Mouse (Mus musculus) layer of hippocampus, adult 2 months (tissue): Measurements from ENCODE around the gene Selenof. TPM values are rescaled to one million over a fixed set of nuclear protein-coding genes. Genes with fewer than 3 reads are reported as not detected.
A peak's percentile ranks its signal among the peaks of the same experiment; 100 is the strongest.

Source experiments
- DNase-seq, 2 experiments: peaks; one replicate each; pipeline ENCODE4 v3.0.0; 2022; ENCODE audit warnings: low spot score in 2 of 2
- H3K27ac ChIP-seq: fragments of 200-600 bp; 2 replicates; pipeline ENCODE4 v1.8.1; 2022
- H3K4me3 ChIP-seq: fragments of 200-600 bp; 2 replicates; pipeline ENCODE4 v1.8.1; 2022; ENCODE audit warnings: mild to moderate bottlenecking
- CTCF ChIP-seq: fragments of 200-600 bp; conservative IDR thresholded peaks from 2 replicates; pipeline ENCODE4 v1.8.1; 2022; ENCODE audit warnings: antibody characterized with exemption, mild to moderate bottlenecking, moderate library complexity
- long read RNA-seq, 2 experiments: library from polyadenylated mRNA; stranded (forward); transcript quantifications; one replicate each; pipeline ENCODE4 v2.0.0; 2021; ENCODE audit warnings: borderline mapping rate in 2 of 2
- total RNA-seq, 2 experiments: library from RNA; stranded (reverse); gene quantifications; 2 replicates each; pipeline ENCODE4 v1.2.3; 2021

Gene Selenof
- total RNA-seq, result 100 to 1,000 TPM; 228 to 231 TPM
- long read RNA-seq, experiment 1, transcript Selenof-201 (5 exons, 1,514 nt), result major isoform, 61 of 61 reads
- long read RNA-seq, experiment 1, partial matches to known transcripts, result 0 of 61 reads
- long read RNA-seq, experiment 1, other reads (novel, unspliced or antisense), result 0 of 61 reads
- long read RNA-seq, experiment 2, transcript Selenof-201 (5 exons, 1,514 nt), result major isoform, 89 of 96 reads
- long read RNA-seq, experiment 2, partial matches to known transcripts, result 2 of 96 reads
- long read RNA-seq, experiment 2, other reads (novel, unspliced or antisense), result 5 of 96 reads

DNA sequence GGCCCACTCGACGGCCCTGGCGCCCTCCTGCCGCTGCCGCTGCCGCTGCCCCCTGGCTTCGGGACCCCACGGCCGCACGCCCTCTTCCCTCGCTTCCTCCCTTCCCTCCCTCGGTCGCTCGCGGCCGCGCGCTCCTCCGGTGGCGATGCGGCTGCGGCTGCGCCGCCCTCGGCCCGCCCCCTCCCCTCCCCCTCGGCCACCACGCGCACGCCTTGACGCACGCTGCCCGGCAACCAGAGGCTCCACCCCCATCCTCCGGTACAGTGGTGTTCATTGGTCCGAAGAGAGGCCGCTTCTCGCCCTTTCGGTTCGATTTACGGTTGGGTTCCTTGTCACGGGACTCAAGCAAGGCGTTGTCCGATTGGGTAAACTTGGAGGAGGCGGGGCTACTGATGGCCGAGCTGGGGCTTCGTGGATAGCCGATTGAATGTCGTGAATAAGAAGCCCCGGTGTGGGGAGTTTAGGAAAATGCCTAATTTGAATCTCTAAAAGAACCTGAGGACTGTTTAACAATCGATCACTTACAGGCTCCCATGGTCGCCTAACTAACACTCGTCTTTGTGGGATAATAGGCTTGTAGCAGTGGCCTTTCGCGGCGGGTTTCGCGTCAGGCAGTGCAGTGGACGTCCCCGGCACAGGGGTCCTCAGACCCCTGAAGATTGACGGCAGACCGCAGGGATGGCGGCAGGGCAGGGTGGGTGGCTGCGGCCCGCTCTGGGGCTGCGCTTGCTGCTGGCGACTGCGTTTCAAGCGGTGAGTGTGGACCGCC is at the start of gene Selenof, which contains the start of gene Hs2st1:
TSS of gene Selenof (plus strand) at position 258 of the 769 bp plus-strand sequence.
TSS of gene Hs2st1 (minus strand) at position 135 of the 769 bp plus-strand sequence.
- peak; percentile 95 to 99 for DNase-seq
- peak within 1 kb of the TSS; percentile 80 for H3K4me3 ChIP-seq
- peak within 1 kb of the TSS; percentile 100 for H3K27ac ChIP-seq
- 0 out of 2 replicates have a peak, but pooled peaks have one; percentile 19 for TF ChIP-seq CTCF

DNA sequence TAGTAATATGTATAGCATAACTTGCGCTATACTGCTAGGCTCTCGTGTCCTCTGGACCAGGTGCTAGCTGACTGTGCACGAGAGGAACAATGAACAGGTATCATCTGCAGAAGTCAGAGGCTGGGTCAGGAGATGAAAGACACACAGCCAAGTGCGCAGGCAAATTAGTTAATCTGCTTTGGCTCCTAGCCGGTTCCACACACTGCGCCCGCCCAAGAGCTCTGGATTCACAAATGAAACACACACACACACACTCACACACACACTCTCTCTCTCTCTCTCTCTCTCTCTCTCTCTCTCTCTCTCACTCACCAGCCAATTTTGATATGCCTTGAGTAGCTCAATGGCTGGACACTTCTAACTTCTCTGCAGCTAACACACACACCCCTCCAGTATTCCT is 42.2 kb upstream of the Selenof start:
- DNase-seq, result no peak
- Histone ChIP-seq H3K4me3 (no peak overlapping the region), H3K27ac (no peak overlapping the region)
- TF ChIP-seq CTCF, result no peak

DNA sequence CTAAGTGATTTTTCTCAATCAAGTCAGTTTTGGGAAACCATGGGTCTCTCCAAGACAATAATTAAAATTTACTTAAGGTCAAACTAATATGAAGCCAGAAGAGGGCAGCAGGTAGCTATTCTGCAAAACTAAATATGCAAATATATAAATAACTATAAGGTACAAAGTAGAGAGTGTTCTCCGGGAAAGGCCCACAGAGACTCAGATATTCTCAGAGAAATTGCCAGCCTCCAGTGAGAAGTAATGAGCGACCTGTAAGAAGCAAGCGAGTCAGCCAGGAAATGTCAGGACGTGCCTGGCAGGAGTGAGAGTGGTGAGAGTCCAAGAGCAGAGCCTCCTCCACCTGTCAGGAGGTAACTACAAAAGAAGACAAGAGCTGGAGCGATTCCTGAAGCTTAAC is 39.1 kb upstream of the Selenof start:
- peak; percentile 71 for TF ChIP-seq CTCF
- DNase-seq, result no peak
- Histone ChIP-seq H3K4me3 (no peak overlapping the region), H3K27ac (no peak overlapping the region; the same call in 1 of the 2 replicates)

DNA sequence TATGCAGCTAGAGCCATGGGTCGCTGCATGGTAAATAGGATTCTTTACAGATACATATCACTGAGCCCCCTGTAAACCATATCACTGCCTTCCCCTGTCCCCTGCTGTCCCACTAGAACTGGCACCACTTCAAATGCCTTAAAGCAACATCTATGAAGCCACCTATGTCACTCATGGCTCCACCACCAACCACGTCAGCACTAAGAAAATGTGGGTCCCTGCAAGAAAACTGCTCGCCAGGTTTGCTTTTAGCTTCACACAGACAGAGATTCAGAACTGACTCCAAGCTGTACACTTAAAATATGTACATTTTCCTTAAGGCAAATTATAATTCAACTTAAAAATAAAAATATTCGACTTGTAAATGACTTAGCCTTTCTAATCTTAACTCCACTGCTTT is 35.0 kb upstream of the Selenof start:
- H3K27ac ChIP-seq, result no peak overlapping the region
- no peak for TF ChIP-seq CTCF
- no peak overlapping the region for H3K4me3 ChIP-seq
- DNase-seq, result no peak

DNA sequence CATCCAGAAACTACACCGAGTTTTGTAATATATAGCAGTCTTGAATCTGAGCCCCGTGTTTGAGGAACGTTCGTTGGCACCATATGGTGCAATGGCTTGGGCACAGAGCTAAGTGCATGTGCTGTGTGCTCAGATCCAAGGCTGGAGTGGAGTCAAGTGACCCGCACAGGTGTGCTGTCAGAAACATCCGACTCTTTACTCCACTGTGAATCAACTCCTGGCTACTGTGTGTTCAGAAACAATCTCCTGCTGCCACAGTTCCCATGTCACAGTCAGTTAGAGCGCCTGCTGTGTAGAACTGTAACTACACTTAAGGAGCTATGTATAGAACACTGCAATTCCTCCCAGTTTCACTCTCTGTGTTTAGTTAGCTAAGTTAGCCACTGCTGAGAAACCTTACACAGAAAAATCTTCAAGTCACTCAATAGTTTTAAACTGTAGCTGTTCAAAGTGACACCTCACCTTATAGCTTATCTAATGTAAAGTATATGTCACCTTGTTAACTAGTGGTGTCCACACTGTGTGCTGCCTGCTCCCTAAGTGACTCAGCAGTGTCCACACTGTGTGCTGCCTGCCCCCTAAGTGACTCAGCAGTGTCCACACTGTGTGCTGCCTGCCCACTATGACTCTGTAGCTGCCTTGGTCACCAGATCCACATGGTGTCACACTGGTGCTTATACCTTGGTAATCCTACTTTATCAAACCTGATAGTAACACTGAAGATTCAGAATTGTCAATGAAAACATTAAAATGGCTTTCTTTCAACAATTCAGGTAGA is 32.8 kb upstream of the Selenof start:
- peak; percentile 17; the same call in 1 of the 2 replicates for TF ChIP-seq CTCF
- no peak for DNase-seq
- Histone ChIP-seq H3K4me3 (no peak overlapping the region), H3K27ac (no peak overlapping the region)

DNA sequence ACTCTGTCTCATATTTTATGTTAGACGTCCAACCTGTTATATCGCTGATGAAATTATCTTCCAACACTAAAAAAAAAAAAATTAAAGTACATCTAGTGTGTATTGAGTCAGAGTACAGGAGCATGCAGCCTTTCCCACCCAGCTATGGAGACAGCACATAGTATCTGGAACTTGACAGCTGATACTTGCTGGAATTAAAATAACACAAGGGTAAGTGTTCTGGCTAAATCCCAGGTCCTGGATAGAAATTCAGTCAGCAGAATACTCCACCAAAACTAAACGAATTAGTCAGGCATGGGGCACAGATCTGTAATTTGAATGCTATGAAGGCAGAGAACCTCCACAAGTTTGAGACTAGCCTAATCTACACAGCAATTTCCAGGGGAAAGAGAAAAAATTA is 31.1 kb upstream of the Selenof start:
- TF ChIP-seq CTCF, result no peak
- no peak for DNase-seq
- Histone ChIP-seq H3K27ac (no peak overlapping the region), H3K4me3 (no peak overlapping the region)

DNA sequence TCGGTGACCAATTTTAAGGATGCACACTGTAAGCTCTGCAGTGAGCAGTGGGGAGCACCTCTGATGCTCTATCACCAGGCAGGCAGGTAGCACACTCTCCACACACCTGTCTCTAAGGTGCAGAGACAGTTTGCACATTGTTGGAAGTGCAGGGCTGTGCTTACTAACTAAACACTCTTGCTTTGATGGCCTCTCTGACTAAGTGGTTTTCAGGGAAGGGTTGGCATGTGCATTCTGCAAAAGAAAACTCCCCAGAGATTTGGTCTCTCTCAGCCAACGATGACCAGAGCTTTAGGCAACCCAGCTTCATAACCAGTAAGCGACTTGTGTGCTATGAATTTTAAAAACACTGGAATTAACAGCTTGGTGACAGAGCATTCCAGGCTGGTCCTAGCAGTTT is 29.3 kb upstream of the Selenof start:
- no peak for DNase-seq
- Histone ChIP-seq H3K27ac (0 out of 2 replicates have a peak overlapping the region, but pooled peaks have one; percentile 2), H3K4me3 (no peak overlapping the region)
- no peak for TF ChIP-seq CTCF

DNA sequence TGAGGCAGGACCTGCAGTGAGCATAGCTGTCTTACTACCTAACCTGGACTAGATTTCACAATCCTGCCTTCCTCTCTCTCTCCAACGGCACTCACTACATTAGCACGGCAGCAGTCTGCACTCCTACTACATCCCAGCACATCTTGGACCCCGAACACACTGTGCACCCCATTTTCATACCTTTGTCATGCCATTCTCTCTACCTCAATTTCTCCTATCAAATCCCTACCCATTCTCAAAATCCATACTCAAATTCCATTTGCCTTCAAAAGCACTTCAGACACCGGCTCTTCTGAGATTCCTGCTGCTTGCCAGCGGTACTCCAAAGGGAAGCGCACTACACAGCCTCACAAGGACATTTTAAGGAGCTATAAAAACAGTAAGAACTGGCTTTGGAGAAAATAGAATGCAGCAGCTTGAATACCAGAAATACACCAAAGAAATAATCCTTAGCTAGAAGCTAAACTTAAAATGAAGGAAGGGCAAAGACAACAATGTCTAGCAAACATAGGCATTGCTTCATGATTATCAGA is 28.1 kb upstream of the Selenof start:
- no peak for TF ChIP-seq CTCF
- H3K27ac ChIP-seq, result no peak overlapping the region
- H3K4me3 ChIP-seq, result no peak overlapping the region
- no peak for DNase-seq

DNA sequence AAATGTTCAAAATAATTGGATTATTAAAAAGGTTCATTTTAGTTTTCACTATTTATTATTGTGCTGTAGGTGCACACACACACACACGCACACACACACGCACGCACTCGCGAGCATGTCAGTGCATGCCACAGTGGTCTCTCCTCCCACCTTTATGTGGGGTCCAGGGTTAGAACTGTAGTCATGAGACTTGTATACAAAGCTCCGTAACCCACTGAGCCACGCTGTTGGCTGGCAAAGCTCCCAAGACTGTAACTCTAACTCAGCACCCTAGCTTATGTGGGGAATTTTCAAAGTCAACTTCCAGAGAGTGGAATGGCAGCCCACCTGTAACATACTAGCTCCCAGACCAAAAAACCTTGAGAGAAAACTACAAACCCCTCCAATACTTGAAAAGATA is 25.0 kb upstream of the Selenof start:
- no peak overlapping the region for H3K27ac ChIP-seq
- DNase-seq, result no peak
- no peak for TF ChIP-seq CTCF
- no peak overlapping the region for H3K4me3 ChIP-seq

DNA sequence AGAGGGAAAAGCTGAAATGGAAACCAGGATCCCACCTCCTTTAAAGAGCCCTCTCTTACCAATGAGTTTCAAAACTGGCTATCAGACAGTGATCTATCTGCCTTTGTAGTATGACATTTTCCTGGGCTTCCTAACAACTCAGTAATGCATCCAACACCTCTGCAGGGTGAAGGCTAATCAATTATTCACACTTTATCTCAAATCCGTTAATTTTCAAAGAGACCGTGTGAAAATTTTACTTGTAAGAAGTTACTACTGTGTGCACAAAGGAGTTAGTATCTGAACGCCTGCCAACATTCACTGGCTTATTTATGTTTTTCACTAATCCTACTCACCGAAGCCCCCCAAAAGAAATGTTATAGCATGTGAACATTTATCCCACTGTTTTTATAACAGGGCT is 24.3 kb upstream of the Selenof start:
- Histone ChIP-seq H3K4me3 (no peak overlapping the region), H3K27ac (peak overlapping the region; percentile 58)
- TF ChIP-seq CTCF, result no peak
- no peak for DNase-seq

DNA sequence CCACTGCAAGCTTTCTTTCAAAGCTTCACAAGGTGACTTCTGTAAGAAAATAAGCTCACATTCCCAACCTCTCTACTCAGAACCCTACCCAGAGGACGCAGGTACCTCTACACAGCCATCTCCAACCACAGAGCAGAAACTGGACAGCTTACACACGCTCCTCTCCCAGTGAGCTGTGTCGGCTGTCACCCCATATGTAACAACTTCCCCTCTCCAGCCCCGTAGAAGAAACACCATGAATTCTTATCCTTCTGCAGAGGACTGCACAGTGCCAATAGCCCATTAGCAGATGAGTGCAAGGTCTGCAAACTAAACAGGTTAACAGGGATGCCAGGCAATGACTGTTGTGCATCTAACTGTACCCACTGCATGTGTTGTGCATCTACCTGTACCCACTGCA is 23.6 kb upstream of the Selenof start:
- DNase-seq, result no peak
- no peak for TF ChIP-seq CTCF
- Histone ChIP-seq H3K27ac (peak overlapping the region; percentile 58; the same call in 1 of the 2 replicates), H3K4me3 (no peak overlapping the region)

DNA sequence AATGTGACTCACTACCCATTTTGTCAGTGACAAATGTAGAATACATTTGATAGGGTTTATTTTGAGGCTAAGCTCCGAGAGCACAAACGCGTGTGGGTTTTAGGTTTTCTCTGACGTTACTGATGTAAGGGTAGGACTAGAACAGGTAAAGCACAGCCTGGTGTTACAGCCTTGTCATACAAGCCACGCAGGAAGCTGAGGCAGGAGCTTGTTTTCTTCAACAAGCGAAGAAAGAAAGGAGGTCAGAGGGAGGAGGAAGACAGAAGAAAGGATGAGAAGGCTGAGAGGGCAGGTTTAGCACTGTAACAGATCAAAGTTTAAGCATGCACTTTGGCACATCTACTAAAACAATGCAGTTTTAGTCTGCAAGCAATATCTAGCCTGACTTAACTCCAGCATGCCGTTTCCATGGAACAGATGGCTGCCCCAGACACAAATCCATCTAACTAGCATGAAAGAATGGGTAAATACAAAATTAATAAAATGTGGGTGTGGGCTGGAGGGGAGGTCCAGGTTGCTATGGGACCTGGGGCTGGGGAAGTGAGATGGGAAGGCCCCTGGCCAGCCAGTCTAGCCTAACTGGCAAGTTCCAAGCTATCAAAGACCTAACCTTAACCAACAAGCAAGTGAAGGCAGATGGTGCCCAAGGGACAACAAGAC is 21.8 kb upstream of the Selenof start:
- DNase-seq, result peak; percentile 44 to 50
- H3K27ac ChIP-seq, result peak overlapping the region; percentile 85
- no peak overlapping the region for H3K4me3 ChIP-seq
- TF ChIP-seq CTCF, result no peak
